Mouse (Mus musculus) E14TG2a.4 (cell line): ENCODE results near the gene Rftn2.

Source experiments
- CTCF ChIP-seq: conservative IDR thresholded peaks from 2 replicates; pipeline ENCODE4 v1.5.1; 2014; ENCODE audit warnings: low read length
- NANOG ChIP-seq: IDR thresholded peaks from 2 replicates; pipeline ENCODE4 v1.6.1; 2014; ENCODE audit warnings: borderline replicate concordance, low read length, mixed read lengths
- POU5F1 ChIP-seq: IDR thresholded peaks from 2 replicates; pipeline ENCODE4 v1.6.1; 2014; ENCODE audit warnings: low read length, borderline replicate concordance

DNA sequence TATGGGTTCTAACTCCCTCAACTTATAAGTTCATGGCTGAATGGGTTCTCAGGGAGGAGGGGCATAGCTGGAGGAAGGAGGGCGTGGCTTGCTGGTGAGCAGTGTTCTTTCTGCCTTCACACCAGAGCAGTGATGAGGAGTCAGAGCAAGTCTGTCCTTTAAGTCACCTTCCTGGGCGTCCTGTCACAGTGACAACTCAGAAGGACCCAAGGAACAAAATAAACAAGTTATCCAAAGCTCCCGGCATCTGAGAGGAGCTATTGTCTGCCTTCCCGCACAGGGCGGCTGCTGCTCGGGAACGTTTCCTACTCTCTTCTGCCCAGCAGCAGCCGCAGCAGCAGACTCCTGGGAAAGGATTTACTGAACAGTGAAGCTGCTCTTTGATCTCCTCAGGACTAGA lies 34.6 kb downstream of the Rftn2 start:
- TF ChIP-seq CTCF, result no peak
- no peak for TF ChIP-seq NANOG
- TF ChIP-seq POU5F1, result no peak
